Mouse (Mus musculus): ENCODE measurements around the gene Fbxw8. TPM values are rescaled to one million over a fixed set of nuclear protein-coding genes. Genes with fewer than 3 reads are reported as not detected.

Fbxw8 gene
- polyA plus RNA-seq, 1 experiment from 2014 or later = 23.9 TPM

- H3K36me3 ChIP-seq (ENCODE audit: control insufficient read depth, insufficient read depth, low read length) = peaks cover 11% of the 10 kb centered on the region; the same call in 1 of the 2 replicates
- no peaks in the 10 kb centered on the region for H3K9me3 ChIP-seq (ENCODE audit: control insufficient read depth, low read length)
- H3K4me3 ChIP-seq (ENCODE audit: low read depth, low read length) = no peak overlapping the region
- no peaks in the 10 kb centered on the region for H3K27me3 ChIP-seq (ENCODE audit: control insufficient read depth, insufficient read depth, low read length)
- no peak overlapping the region for H3K4me2 ChIP-seq (ENCODE audit: low read depth, severe bottlenecking)
- H3K27ac ChIP-seq (replicated peaks; ENCODE audit: low read depth, low read length) = no peak overlapping the region
- H3K4me1 ChIP-seq (ENCODE audit: control insufficient read depth, insufficient read depth, low read length) = peaks cover 2% of the 10 kb centered on the region; the same call in 1 of the 2 replicates
- ATAC-seq (ENCODE audit: insufficient number of reproducible peaks, low FRiP score, low TSS enrichment, low read depth) = no peak
- no peak for DNase-seq (ENCODE audit: low spot score)
- whole genome bisulfite sequencing = 91% methylated on average over 8 of the region's 8 CpGs
- H3K9ac ChIP-seq (ENCODE audit: low read length) = no peak overlapping the region
Measured at GRCm38 (mm10) chr5:118063181-118063621, 92.1 kb downstream of the Fbxw8 start.

- 92% methylated on average over 18 of the region's 18 CpGs for WGBS
- Histone ChIP-seq H3K27me3 (ENCODE audit: control insufficient read depth, insufficient read depth, low read length) (no peaks in the 10 kb centered on the region), H3K4me2 (ENCODE audit: low read depth, severe bottlenecking) (no peak overlapping the region), H3K4me1 (ENCODE audit: control insufficient read depth, insufficient read depth, low read length) (peaks cover 12% of the 10 kb centered on the region; the same call in 1 of the 2 replicates), H3K9ac (ENCODE audit: low read length) (no peak overlapping the region), H3K4me3 (ENCODE audit: low read depth, low read length) (no peak overlapping the region), H3K9me3 (ENCODE audit: control insufficient read depth, low read length) (no peaks in the 10 kb centered on the region), H3K27ac (replicated peaks; ENCODE audit: low read depth, low read length) (no peak overlapping the region), H3K36me3 (ENCODE audit: control insufficient read depth, insufficient read depth, low read length) (peaks cover 7% of the 10 kb centered on the region; the same call in 1 of the 2 replicates)
- DNase-seq (ENCODE audit: low spot score) = no peak
- ATAC-seq (ENCODE audit: insufficient number of reproducible peaks, low FRiP score, low TSS enrichment, low read depth) = no peak
Measured at GRCm38 (mm10) chr5:118061391-118061790, 93.9 kb downstream of the Fbxw8 start.

GRCm38 (mm10) chr5:118059646-118060045 lies 95.6 kb downstream of the Fbxw8 start:
- H3K4me2 ChIP-seq (ENCODE audit: low read depth, severe bottlenecking) = no peak overlapping the region
- 0 out of 2 replicates have a peak, but pooled peaks cover under 1% of the 10 kb centered on the region for H3K36me3 ChIP-seq (ENCODE audit: control insufficient read depth, insufficient read depth, low read length)
- no peak overlapping the region for H3K9ac ChIP-seq (ENCODE audit: low read length)
- no peak overlapping the region for H3K27ac ChIP-seq (replicated peaks; ENCODE audit: low read depth, low read length)
- DNase-seq (ENCODE audit: low spot score) (no peak), ATAC-seq (ENCODE audit: insufficient number of reproducible peaks, low FRiP score, low TSS enrichment, low read depth) (no peak)
- no peak overlapping the region for H3K4me3 ChIP-seq (ENCODE audit: low read depth, low read length)
- H3K4me1 ChIP-seq (ENCODE audit: control insufficient read depth, insufficient read depth, low read length) = peaks cover 14% of the 10 kb centered on the region; the same call in 1 of the 2 replicates
- H3K27me3 ChIP-seq (ENCODE audit: control insufficient read depth, insufficient read depth, low read length) = no peaks in the 10 kb centered on the region
- no peaks in the 10 kb centered on the region for H3K9me3 ChIP-seq (ENCODE audit: control insufficient read depth, low read length)
- 94% methylated on average over 9 of the region's 9 CpGs for WGBS

DNA sequence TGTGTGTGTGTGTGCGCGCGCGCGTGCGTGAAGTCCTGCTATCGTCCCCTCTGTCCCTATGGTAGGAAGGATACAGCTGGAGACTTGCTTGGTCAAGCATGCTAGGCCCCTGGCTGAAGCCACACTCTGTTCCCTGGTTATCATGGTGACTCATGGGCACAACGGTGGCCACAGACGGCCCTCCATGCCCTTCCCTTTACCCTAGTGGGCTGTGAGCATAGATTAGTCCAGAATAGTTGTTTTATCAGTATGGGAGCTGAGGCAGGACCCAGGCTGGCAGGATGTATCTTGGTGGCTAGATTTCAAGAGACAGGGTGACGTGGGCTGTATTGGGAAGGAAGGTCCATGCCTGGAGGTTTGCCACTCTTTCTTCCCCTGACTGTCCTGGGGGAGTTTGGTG lies 96.4 kb downstream of the Fbxw8 start:
- H3K9ac ChIP-seq (ENCODE audit: low read length) = no peak overlapping the region
- DNase-seq (ENCODE audit: low spot score) = no peak
- H3K36me3 ChIP-seq (ENCODE audit: control insufficient read depth, insufficient read depth, low read length) = no peaks in the 10 kb centered on the region
- no peaks in the 10 kb centered on the region for H3K9me3 ChIP-seq (ENCODE audit: control insufficient read depth, low read length)
- H3K4me3 ChIP-seq (ENCODE audit: low read depth, low read length) = no peak overlapping the region
- H3K4me2 ChIP-seq (ENCODE audit: low read depth, severe bottlenecking) = no peak overlapping the region
- WGBS = 92% methylated on average over 10 of the region's 10 CpGs
- H3K27ac ChIP-seq (replicated peaks; ENCODE audit: low read depth, low read length) = no peak overlapping the region
- peaks cover 14% of the 10 kb centered on the region; the same call in 1 of the 2 replicates for H3K4me1 ChIP-seq (ENCODE audit: control insufficient read depth, insufficient read depth, low read length)
- no peak for ATAC-seq (ENCODE audit: insufficient number of reproducible peaks, low FRiP score, low TSS enrichment, low read depth)
- H3K27me3 ChIP-seq (ENCODE audit: control insufficient read depth, insufficient read depth, low read length) = no peaks in the 10 kb centered on the region

DNA sequence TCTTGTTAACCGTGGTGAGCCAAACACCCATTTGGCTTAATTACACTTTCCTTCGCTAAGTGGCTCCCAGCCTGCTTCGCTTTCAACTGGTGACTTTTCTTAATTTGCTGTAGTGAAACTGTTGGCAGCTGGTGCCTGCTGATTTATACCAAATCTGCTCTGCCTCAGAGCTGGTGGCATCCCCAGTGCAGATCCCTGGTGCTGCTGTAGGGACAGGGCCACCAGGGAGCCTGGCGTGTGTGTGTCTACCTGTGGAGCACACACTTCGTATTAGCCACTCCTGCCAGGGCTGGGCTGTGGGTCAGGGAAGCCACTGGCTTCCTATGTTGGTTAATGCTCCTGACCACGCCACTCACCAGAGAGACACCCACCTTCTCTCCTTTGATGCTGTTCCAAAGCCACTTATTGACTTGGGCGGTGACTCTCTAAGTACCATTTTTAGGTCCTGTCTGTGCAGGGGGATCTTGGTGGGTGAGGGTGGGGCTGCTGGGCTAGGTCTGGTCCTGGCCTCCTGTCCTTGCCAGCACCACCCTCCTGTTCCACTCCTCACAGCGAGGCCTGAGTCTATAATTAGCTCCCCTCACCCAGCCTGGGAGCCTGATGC lies 97.7 kb downstream of the Fbxw8 start:
- H3K27ac ChIP-seq (replicated peaks; ENCODE audit: low read depth, low read length) = no peak overlapping the region
- H3K36me3 ChIP-seq (ENCODE audit: control insufficient read depth, insufficient read depth, low read length) = no peaks in the 10 kb centered on the region
- no peak overlapping the region for H3K4me3 ChIP-seq (ENCODE audit: low read depth, low read length)
- H3K27me3 ChIP-seq (ENCODE audit: control insufficient read depth, insufficient read depth, low read length) = no peaks in the 10 kb centered on the region
- peak; percentile 59 for DNase-seq (ENCODE audit: low spot score)
- ATAC-seq (ENCODE audit: insufficient number of reproducible peaks, low FRiP score, low TSS enrichment, low read depth) = no peak
- H3K4me2 ChIP-seq (ENCODE audit: low read depth, severe bottlenecking) = no peak overlapping the region
- 17% methylated on average over 8 of the region's 8 CpGs for WGBS
- no peaks in the 10 kb centered on the region for H3K9me3 ChIP-seq (ENCODE audit: control insufficient read depth, low read length)
- H3K4me1 ChIP-seq (ENCODE audit: control insufficient read depth, insufficient read depth, low read length) = peaks cover 14% of the 10 kb centered on the region; the same call in 1 of the 2 replicates
- no peak overlapping the region for H3K9ac ChIP-seq (ENCODE audit: low read length)

DNA sequence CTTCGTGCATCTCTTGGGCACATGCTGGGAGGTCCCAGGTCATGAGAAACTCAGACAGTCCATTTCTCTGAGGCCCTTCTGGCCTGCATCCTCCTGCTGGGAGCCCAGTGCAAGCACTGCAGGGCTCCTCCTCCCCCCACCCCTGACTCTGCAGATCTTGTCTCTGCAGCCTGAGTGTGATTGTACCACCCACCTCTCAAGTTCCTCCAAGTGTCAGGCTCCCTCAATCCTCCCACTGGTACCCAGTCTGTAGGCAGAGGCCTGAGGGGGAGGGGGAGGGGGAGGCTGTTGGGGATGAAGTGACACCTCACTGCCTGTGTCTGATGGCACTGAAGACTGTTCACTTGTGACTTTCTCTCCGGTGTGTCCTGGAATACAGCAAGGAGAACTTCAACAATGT lies 102.1 kb downstream of the Fbxw8 start:
- no peak for ATAC-seq (ENCODE audit: insufficient number of reproducible peaks, low FRiP score, low TSS enrichment, low read depth)
- H3K9me3 ChIP-seq (ENCODE audit: control insufficient read depth, low read length) = no peaks in the 10 kb centered on the region
- H3K9ac ChIP-seq (ENCODE audit: low read length) = no peak overlapping the region
- WGBS = 92% methylated on average over 2 of the region's 2 CpGs
- H3K4me1 ChIP-seq (ENCODE audit: control insufficient read depth, insufficient read depth, low read length) = peaks cover 12% of the 10 kb centered on the region; the same call in 1 of the 2 replicates
- H3K27me3 ChIP-seq (ENCODE audit: control insufficient read depth, insufficient read depth, low read length) = no peaks in the 10 kb centered on the region
- no peak overlapping the region for H3K27ac ChIP-seq (replicated peaks; ENCODE audit: low read depth, low read length)
- no peak for DNase-seq (ENCODE audit: low spot score)
- H3K36me3 ChIP-seq (ENCODE audit: control insufficient read depth, insufficient read depth, low read length) = no peaks in the 10 kb centered on the region
- H3K4me3 ChIP-seq (ENCODE audit: low read depth, low read length) = no peak overlapping the region
- H3K4me2 ChIP-seq (ENCODE audit: low read depth, severe bottlenecking) = no peak overlapping the region

GRCm38 (mm10) chr5:118051981-118052662 lies 103.1 kb downstream of the Fbxw8 start:
- DNase-seq (ENCODE audit: low spot score) (no peak), ATAC-seq (ENCODE audit: insufficient number of reproducible peaks, low FRiP score, low TSS enrichment, low read depth) (no peak)
- no peaks in the 10 kb centered on the region for H3K9me3 ChIP-seq (ENCODE audit: control insufficient read depth, low read length)
- no peak overlapping the region for H3K27ac ChIP-seq (replicated peaks; ENCODE audit: low read depth, low read length)
- 76% methylated on average over 8 of the region's 8 CpGs for WGBS
- H3K4me1 ChIP-seq (ENCODE audit: control insufficient read depth, insufficient read depth, low read length) = 0 out of 2 replicates have a peak, but pooled peaks cover 5% of the 10 kb centered on the region
- no peak overlapping the region for H3K9ac ChIP-seq (ENCODE audit: low read length)
- H3K27me3 ChIP-seq (ENCODE audit: control insufficient read depth, insufficient read depth, low read length) = no peaks in the 10 kb centered on the region
- no peak overlapping the region for H3K4me2 ChIP-seq (ENCODE audit: low read depth, severe bottlenecking)
- H3K4me3 ChIP-seq (ENCODE audit: low read depth, low read length) = no peak overlapping the region
- H3K36me3 ChIP-seq (ENCODE audit: control insufficient read depth, insufficient read depth, low read length) = no peaks in the 10 kb centered on the region

GRCm38 (mm10) chr5:118050743-118051142 lies 104.5 kb downstream of the Fbxw8 start:
- Histone ChIP-seq H3K4me3 (ENCODE audit: low read depth, low read length) (no peak overlapping the region), H3K4me2 (ENCODE audit: low read depth, severe bottlenecking) (no peak overlapping the region), H3K9ac (ENCODE audit: low read length) (no peak overlapping the region), H3K4me1 (ENCODE audit: control insufficient read depth, insufficient read depth, low read length) (no peaks in the 10 kb centered on the region), H3K27me3 (ENCODE audit: control insufficient read depth, insufficient read depth, low read length) (no peaks in the 10 kb centered on the region), H3K36me3 (ENCODE audit: control insufficient read depth, insufficient read depth, low read length) (no peaks in the 10 kb centered on the region), H3K9me3 (ENCODE audit: control insufficient read depth, low read length) (no peaks in the 10 kb centered on the region), H3K27ac (replicated peaks; ENCODE audit: low read depth, low read length) (no peak overlapping the region)
- 80% methylated on average over 4 of the region's 4 CpGs for WGBS
- no peak for DNase-seq (ENCODE audit: low spot score)
- no peak for ATAC-seq (ENCODE audit: insufficient number of reproducible peaks, low FRiP score, low TSS enrichment, low read depth)
